Mouse (Mus musculus) frontal cortex, adult 2 months (tissue): Measurements from ENCODE around the gene Syne3. TPM values are rescaled to one million over a fixed set of nuclear protein-coding genes. Genes with fewer than 3 reads are reported as not detected.

Experiments
- DNase-seq, 2 experiments: peaks; one replicate each; pipeline ENCODE4 v3.0.0; 2022; ENCODE audit warnings: low spot score in 1 of 2; ENCODE audit errors: extremely low spot score in 1 of 2
- polyA plus RNA-seq: library from polyadenylated mRNA; depleted of rRNA; stranded (reverse); fragments of >200 nt; gene quantifications from 2 replicates; pipeline ENCODE4 v1.2.3, GENCODE M21; 2012

Gene Syne3
- polyA plus RNA-seq, 1 experiment, result 0.92 TPM

DNA sequence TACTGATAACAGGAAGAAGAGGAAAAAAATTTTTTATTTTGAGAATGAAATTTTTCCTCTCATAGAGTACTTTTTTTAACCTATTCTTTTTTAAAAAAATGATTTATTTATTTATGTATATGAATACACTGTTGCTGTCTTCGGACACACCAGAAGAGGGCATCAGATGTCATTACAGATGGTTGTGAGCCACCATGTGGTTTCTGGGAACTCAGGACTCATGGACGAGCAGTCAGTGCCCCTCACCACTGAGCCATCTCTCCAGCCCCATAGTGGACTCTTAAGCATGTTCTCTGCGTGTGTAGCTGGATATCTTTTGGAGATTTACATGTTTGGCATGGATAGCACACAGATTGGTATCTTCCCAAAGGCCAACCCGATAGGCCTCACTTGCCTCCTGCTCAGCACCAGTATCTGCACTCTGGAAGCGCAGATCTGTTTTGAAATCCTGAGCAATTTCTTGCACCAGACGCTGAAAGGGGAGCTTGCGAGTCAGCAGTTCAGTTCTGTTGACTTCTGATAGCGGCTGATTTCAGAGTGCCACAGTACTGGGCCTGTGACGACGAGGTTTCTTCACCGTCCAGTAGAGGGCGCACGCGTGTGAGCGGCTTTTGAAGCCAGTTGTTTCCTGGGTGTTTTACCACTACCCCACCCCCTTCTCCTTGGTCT is 17.8 kb upstream of the Syne3 start:
- peak in 1 of 2 experiments; percentile 83 for DNase-seq

DNA sequence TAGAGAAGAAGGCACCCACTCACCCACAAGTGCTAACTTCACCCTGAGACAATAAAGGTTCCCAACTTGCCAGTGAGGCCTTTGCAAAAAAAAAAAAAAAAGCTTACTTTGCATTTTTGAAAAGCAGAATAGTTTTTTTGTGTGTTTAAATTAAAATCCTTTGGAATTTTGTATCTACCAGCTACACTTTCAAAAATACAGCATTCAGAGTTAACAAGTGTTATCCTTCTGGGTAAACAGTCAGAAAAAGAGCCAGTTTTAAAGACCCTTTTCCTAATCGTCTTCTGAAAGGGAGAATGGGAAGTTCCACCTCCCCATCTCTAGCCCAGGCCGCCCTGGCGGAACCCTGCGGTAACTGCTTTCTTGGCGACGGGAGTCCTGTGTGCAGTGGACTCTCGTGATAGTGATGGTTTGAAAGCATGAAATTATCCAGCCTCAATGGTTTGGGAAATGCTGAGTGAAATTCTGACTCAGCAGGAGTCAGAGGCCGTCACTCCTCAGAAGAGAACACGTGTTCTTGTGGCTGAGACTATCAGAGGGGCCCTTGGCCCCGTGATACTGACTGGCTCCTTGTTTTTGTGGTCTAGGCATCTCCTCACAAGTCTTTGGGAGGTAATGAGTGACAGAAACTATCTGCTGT is 16.5 kb upstream of the Syne3 start:
- DNase-seq, result no peak

DNA sequence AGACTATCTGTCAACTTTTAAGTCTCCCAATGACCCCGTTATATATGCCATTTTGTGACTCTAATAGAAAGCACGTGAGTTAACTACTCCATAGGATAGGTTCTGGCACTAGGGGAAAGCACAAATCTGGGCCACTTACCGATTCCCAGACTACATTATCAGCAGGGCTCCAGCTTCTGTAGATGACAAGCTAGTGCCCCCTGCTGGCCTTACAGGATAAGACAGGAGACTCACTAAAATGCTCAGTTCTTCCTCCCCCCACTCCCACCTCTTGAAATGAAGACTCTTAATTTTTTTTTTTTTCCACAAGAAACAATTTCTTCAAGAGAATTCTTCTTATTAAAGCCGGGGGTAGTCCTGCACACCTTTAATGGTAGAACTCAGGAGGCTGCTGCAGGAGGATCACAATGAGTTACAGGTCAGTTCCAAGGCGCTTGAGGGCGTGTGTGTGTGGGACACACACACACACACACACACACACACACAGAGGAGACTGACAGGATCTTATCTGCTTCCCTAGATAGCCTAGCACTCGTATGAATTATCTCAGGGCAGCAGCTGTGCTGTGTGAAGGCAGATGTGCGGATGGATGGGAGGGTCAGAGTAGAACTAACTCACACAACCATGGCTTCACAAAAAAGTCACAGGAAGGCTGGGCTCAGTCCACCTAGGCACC is 15.8 kb upstream of the Syne3 start:
- DNase-seq, result peak; percentile 39 to 89

DNA sequence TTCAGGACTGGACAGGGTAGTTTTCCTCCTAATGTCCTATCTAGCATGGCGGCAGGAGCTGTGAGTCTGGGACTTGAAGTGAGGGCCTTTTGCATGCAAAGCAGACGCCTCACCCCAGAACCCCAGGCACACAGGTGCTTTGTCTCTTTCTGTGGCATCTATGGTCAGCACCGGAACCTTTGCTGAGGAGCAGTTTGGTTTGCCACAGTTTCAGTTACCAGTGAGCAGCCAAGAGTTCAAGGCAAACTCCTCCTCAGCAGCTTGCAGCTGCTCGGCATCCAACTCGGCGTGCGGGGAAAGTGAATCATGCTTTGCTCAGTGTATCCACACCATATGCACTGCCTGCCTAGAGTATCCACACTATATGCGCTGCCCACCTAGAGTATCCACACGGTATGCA is 13.2 kb upstream of the Syne3 start:
- no peak for DNase-seq

DNA sequence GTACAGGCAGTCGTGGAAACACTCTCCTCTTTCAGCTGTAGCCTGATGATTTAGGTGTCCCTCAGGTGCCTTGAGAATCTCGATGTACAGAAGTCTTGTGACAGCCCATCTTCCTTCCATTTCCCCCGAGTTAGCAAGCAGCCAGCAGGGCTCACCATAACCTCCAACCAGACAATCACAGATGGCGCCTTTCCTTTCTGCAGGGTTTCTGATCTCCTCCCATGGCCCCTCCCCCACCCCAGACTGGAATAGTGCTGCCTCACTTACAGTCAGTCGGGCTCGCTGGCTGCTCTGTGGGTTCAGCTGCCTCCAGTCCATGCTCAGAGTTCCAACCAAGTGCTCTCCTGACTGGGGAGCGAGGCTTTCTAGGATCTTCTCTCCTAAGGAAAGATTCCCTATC is 12.5 kb upstream of the Syne3 start:
- no peak for DNase-seq

DNA sequence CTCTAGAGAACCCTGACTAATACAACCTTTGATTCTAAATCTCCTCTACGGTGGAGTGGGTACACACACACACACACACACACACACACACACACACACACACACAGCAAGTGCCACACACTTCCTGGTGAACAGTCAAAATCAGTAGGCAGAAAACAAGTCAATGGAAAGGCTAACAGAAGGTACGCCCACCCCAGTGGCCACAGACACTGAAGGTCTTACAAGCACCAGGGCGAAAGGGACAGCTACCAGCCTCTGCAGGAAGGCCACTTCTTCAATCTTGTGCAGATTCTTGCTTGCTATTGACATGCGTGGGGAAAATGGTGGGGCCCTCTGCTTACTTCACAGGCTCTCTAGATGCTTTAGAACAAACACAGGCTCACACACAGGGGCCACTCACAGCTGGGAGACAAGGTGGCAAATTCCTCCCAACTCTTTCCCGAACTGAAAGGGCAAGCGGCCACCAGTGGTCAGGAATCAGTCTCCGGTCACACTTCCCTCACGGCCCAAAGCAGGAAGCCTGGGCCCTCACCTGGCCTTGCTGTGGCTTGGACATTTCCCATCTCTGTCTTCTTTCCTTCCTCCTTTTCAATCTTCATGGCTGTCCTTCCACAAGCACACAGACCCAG is 11.9 kb upstream of the Syne3 start:
- no peak for DNase-seq

DNA sequence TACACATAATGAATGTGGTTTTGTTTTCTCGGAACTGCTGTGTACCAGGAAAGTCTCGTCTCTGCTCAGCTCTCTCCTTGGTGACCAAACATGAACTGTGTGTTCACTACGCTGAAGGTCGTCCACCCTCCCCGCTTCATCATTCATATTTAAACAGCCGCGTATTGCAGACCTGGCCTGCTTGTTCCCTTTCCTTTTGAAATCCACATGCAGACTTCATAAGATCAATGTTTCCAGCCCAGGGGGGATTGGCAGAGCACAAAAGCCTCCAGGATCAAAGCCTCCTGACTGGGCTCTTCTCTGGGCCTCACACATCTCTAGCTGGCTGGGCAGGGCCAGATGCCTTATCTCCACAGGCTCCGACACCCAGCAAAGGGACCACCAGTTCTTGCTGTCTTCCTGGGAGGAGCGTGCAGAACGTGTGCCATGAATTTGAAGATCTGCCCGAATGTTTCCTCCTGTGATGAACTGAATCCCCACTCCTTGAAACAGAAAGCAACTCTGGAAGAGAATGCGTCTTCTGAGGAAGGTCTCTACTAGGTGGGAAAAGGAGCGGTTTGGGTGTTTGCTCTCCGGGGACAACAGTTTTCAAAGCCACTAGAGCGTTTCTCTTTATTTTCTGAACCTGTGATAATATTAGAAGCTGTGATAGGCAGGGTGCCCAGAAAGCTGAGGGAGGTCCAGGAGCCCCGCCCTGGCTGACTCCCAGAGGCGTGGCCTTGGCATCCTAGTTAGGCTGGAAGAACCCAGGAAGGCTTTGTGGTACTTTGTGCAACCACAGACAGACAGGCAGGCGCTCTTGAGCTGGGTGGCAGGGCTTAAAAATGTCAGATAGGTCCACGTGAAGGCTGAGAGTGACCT is 10.0 kb upstream of the Syne3 start:
- DNase-seq, result no peak

DNA sequence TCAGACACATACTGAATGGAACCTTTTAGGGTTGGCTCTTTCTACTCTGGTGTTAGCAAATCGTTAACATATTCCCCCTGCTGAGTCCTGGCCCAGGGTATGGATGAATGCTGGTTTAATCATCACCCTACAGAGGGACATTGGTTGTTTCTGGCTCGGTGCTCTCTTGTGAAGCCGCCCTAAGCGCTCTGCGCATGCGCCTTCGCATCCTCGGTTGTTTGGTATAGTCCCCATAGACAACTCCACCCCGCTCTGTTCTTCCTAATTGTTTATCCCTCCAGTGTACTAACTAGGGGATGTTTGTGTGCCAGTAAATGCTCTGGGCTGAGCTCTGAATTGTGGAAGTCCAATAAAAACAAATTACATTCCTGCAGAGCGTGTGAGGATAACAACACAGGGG is 7.0 kb upstream of the Syne3 start:
- no peak for DNase-seq

DNA sequence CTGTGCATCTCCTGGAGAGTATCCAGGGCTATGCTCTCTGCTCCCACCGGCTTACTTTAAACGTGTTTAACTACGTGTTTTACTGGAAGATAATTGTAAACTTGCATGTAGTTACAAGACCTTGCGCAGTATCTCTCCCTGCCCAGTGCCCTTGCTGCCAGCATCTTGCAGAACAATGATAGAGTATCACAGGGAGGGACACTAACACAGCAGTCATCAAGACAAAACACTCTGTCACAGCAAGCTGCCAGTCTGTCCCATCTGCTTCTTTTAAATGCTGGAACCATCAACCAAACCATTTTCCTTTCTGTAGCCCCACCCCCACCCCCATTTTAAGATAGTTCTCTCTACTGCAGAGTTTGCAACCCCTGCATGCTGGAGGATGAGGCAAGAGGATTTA is 6.6 kb upstream of the Syne3 start:
- DNase-seq, result no peak

DNA sequence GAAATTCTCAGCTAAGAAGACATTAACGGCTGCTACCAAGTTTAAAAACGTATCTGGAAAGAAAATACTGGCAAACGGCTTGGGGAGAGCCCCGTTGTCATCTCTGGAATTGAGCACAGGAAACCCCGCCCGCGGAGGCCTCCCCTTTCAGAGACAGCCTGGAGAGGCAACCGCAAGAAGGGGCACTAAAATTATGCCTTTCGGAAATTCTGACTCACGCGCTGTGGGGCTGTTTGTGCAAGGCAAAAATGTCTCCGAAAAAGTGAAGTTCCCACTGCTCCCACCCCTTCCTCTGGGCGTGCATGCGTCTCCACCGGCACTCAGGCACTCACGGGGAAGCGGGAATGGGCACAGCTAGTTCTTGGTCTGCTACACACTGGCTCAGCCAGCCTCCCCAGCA is 3.5 kb upstream of the Syne3 start:
- peak; percentile 41 to 81 for DNase-seq

DNA sequence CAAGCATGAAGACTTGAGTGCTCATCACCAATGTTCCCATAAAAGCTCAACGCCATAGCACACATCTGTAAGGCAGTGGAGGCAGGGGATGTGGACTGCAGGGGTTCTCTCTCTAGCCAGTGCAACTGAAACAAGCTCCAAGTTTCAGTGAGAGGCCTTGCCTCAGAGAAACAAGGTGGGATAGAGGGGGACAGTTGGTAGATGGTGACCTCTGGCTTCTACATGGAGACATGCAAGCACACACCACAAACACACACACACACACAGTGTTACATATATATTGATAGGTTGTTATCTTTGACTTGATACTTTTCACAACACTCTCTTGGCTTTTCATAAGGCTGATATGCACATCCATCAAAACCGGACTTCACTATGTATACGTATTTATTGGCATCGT is 2.7 kb upstream of the Syne3 start:
- no peak for DNase-seq

DNA sequence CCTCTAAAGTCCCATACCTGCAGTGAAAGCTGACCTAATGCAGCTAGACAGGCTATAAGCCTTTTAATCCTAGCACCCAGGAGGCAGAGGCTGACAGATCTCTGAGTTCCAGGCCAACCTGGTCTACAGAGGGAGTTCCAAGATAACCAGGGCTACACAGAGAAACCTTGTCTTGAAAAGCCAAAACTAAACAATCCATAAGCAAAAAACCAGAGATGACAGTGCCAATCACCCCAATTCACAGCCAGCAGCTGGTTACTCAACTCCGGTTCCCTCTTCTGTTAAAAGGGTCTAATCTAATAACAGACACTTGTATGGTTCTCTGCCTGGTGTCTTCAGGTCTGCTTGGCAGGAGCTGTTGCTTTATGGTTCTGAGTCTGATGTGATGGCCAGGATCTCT is 2.0 kb upstream of the Syne3 start:
- DNase-seq, result no peak

DNA sequence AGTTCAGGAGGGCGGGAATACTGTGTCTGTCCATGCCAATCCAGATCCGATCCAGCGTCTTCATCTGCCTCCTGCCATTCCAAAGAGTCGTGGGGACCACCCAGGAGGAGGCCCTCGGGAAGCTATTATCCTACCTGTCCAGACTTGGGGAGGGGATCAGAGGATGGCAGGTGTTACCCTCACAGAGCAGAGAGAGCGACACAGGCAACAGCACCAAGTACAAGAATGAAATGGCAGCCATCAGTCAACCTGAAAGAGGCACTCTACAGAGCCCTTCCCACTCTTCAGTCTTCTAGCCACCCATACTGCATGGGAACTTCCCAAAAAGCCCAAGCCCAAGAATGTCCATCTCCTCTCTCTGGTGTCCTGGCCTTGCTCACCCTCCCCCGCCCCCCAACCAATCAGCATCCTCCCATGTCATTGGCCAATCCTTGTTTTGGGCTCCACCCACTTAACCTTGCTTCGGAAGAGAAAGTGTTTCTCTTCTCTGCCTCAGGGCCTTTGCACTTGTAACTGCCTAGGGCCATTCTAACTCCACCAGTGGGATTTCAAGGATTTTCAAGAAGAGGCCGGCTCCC is 693 bp upstream of the Syne3 start:
- DNase-seq, result no peak

DNA sequence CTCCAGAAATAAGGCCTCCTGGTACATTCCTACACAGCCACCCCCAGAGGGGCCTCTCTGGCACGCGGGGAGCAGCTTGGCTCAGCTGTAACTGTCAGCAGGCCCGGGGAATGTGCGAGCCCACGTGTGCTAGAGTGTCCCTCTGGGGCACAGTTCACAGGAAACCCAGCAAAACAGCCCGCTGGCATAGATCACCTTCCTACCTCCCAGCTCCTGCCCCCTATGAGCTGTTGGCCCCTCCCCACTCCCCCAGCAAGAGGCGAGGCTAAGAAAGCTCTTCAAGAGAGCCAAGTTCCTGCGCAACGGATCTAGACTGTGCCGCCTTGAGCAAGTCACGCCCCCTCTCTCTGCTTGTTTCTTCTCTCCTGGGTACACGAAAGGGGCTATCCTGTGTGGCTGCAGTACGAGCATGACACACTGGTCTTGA is 844 bp downstream of the Syne3 start:
- no peak for DNase-seq

DNA sequence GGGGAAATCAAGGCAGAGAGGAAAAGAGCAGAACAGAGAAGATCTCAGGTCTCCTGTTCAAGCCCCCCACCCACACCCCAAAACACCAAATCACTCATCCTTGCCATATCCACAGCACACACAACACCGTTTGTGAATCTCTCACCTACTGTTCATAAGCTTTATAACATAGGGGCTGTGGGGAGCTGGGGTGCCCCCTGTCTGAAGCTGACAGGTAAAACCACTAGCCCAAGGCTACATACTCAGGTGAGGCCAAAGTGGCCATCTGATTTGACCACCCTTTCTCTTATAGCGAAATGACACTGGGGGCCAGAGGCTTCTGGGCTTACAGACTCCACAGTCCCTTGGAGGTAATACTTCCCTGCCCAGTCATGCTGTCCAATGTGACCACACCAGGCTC is 1.5 kb downstream of the Syne3 start:
- DNase-seq, result no peak

DNA sequence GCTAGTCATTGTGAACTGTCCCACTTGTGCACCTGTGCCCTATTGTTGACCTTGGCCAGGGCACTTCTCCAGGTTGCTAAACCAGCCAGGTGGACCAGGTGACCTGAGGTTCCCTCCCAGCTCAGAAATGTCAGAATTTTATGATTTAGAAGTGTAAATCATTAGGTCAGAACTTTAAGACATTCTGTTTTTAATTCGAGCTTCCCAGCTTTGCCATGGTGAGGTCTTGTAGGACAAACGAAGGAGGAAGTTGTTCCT is 4.0 kb downstream of the Syne3 start:
- no peak for DNase-seq

DNA sequence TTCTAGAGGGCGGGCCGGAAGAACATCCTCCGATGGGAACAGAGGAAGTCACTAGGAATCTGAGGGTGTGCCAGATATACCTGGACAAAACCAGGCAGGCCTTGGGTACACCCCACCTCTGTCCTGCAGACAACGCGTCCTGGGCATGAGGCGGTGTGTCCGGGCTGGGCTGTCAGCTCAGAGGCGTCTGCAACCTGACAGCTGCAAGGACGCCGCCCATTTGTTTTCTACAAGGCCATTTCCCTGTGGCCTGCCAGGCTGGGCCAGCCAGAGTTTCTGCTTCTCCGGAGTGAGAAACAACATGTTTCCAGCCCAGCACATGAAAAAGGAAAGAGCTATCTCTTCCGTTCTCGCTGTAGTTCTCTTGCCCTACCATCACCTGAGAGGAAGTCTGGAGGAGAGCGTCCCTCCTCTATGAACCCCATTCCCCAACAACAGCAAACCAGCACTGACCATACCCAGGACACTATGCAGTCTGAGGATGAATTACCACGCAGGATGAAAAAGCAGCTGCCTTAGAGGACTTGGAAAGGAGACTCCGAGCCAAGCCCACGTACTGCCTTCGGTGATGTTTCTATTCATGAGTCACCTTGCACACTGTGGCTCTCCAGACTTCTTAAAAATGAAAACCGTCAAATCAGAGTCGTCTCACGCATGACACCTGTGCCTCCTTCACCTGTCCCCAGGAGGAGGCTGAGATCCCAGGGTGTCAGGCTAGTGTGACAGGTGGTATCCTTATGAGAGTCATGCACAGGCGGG is 4.5 kb downstream of the Syne3 start:
- DNase-seq, result no peak

DNA sequence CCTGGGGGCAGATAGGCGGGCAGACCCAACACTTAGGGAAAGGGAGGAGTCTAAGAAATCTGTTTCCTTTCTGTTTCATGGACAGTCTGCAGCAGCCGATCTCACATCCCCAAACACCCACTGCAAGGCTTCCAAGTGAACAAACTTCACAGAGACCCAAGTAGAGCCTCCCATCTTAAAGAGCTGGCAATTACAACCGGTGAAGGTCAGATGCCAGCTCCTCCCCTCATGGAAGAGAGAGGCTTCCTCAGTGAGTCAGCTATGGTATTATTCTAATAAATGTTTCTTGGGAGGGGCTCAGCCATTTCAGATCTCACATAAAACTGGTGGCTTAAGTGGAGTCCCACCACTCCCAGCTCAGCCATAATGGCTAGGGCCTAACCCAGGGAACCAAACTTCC is 5.9 kb downstream of the Syne3 start:
- no peak for DNase-seq

DNA sequence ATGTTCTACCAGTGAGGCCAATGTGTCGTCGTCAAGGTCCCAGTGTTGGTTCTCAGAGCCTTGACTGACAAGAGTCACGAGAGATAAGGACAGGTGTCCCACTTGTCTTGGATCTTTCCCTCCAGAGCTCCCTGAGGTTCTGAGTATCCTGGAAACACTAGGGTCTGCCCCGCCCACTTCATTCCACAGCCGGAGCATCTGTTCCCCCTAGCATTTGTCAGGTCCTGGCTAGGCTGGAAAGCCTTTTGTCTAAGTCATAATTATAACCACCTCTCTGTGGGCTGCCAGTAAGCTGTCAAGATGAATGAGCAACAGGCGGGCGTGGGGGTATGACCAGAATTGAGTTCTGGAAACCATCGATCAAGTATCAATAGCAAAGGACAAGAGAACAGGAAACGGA is 6.5 kb downstream of the Syne3 start:
- no peak for DNase-seq
